22 mouse cellular contexts compared by ENCODE assay signal in the genomic region with DNA sequence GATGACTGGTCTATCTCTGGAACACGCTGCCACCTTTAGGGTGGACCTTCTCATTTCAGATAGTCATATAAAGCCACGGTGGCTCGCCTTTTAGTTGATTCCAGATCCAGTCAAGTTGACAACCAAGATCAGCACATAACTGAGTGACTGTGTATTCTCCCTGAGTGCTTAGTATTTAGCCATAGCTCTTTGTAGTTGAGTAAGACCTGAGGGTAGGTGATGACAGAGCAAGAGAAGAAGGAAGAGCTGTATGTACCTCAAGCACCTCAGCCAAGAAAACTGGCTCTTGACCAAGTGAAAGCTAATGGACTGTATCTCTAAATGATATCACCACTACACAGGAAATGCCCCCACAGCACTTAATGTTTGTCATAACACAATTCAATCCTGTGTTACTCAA.
DNase-seq lines count a peak whose midpoint lies in the region; ATAC-seq lines count a peak whose summit lies in the region.
"Had no signal": no experiment of that assay in that cellular context is flagged by ENCODE, and none has a peak within 500 bp of the region (broad histone marks: within the 10 kb centered on the region; RNA-seq: fewer than 3 reads in every experiment).

No protein-coding gene starts in this region.

- H3K4me2 ChIP-seq in midbrain, embryonic 11.5 days = no peak overlapping the region

- DNase-seq in fat pad, adult 2 months (ENCODE audit: extremely low read depth, low read depth, low spot score) = peak; percentile 1
- peak; percentile 1 for DNase-seq in gonadal fat pad, adult 2 months (ENCODE audit: low read depth)
- no peak for DNase-seq in midbrain, embryonic 11.5 days (ENCODE audit: low spot score, missing footprints)
- DNase-seq in left cerebral cortex, postnatal 10 days (ENCODE audit: extremely low spot score in 1 of 2, low spot score in 2 of 2) = no peak
- no peak for DNase-seq in cerebellum, adult 11 months
- no peak for DNase-seq in cerebellum, postnatal 36 days
- DNase-seq: adrenal gland, adult 2 months; adrenal gland, adult 8-10 months; adrenal gland, postnatal 10 days; adrenal gland, postnatal 14 days; adrenal gland, postnatal 25 days; adrenal gland, postnatal 36 days; B cell, adult 2 months; cerebellum, adult 11-12 months; cerebellum, adult 18-20 months had no signal

- H3K9me3 ChIP-seq in midbrain, embryonic 11.5 days (ENCODE audit: control insufficient read depth, low read length) = no peaks in the 10 kb centered on the region
- H3K9me3 ChIP-seq: G1E had no signal

- H3K4me3 ChIP-seq in midbrain, embryonic 11.5 days (ENCODE audit: low read depth, low read length) = no peak overlapping the region

- H3K27me3 ChIP-seq in midbrain, embryonic 11.5 days (ENCODE audit: control insufficient read depth, insufficient read depth, low read length) = no peaks in the 10 kb centered on the region
- H3K27me3 ChIP-seq: CH12.LX, Patski had no signal

- peak; percentile 88 for ATAC-seq in megakaryocyte, adult 5-6 weeks (ENCODE audit: poor library complexity, severe bottlenecking)
- ATAC-seq in neutrophil, adult 5-6 weeks (ENCODE audit: extremely low read depth, insufficient number of reproducible peaks, low FRiP score, poor library complexity, severe bottlenecking) = 0 out of 2 replicates have a peak, but pooled peaks have one; percentile 19
- no peak for ATAC-seq in midbrain, embryonic 11.5 days (ENCODE audit: low FRiP score)
- ATAC-seq: activated CD4-positive, CD25-positive, alpha-beta regulatory T cell, adult 4 months; CD4-positive, CD25-positive, alpha-beta regulatory T cell, adult 4 months; Patski had no signal

- H3K36me3 ChIP-seq in midbrain, embryonic 11.5 days (ENCODE audit: control insufficient read depth, insufficient read depth, low read length) = no peaks in the 10 kb centered on the region
- H3K36me3 ChIP-seq: G1E had no signal

- peaks cover 2% of the 10 kb centered on the region; the same call in 1 of the 2 replicates for H3K4me1 ChIP-seq in midbrain, embryonic 11.5 days (ENCODE audit: control insufficient read depth, insufficient read depth, low read length)

- WGBS in midbrain, embryonic 11.5 days = 92% methylated on average over 3 of the region's 3 CpGs

- H3K27ac ChIP-seq in midbrain, embryonic 11.5 days (ENCODE audit: low read depth, low read length) = no peak overlapping the region

- intact Hi-C loops in left cerebral cortex, postnatal 10 days (cut with DNase I) = no loop called here

- H3K9ac ChIP-seq in midbrain, embryonic 11.5 days (ENCODE audit: low read length) = no peak overlapping the region

Comparison
In these comparisons a context has a peak if more than half of its experiments do, and no peak if none do; other contexts are left out.
1. DNase-seq: peak in fat pad, adult 2 months (single experiment) and gonadal fat pad, adult 2 months (single experiment); none in midbrain, embryonic 11.5 days (single experiment), left cerebral cortex, postnatal 10 days (0 of 2), cerebellum, adult 11 months (single experiment) and cerebellum, postnatal 36 days (0 of 2).